Mouse (Mus musculus): ENCODE measurements around the gene Mapk8ip1.

DNA sequence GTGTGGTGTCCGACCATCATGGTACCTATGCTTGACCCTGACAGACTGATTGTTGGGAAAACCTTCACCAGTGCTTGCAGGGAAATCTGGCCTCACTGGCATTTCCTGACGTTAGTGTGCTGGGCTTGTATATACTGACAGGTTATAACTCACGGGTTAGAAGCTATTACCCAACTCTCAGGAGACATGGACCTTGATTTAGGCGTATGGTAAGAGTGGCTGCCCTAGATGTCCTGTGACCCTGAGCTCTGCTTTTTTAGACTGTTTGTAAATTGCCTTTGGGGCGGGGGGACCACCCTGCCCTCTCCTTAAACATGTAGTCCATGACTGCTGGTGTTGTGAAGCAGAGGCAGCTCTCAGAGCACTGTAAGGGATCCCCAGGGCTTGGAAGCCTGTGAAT is 50.4 kb downstream of the Mapk8ip1 start:
- TF ChIP-seq EP300 (IDR thresholded peaks at IDR 0.05; ENCODE audit: low read depth) = no peak
- no peak for TF ChIP-seq CTCF (IDR thresholded peaks at IDR 0.05; ENCODE audit: low read depth)

Data from liver, postnatal 0 days (tissue).